Mouse (Mus musculus) midbrain, embryonic 14.5 days (tissue): Measurements from ENCODE around the gene Cdkal1. TPM values are rescaled to one million over a fixed set of nuclear protein-coding genes. Genes with fewer than 3 reads are reported as not detected.

Experiments used
- ATAC-seq: fragments of 200-750 bp; cut with Nextera tagmentation; 2 replicates; pipeline ENCODE4 v1.8.0; 2017; ENCODE audit warnings: moderate number of reproducible peaks, moderate library complexity; ENCODE audit not compliant: low FRiP score, low TSS enrichment
- DNase-seq: peaks from one replicate; pipeline ENCODE4 v3.0.0-alpha.2; 2015
- H3K27ac ChIP-seq: fragments of 300-500 bp; sonication (generic); replicated peaks from 2 replicates; pipeline ENCODE4 v1.5.1; 2014; ENCODE audit warnings: mild to moderate bottlenecking, low read depth, low read length, moderate library complexity
- H3K27me3 ChIP-seq: fragments of 300-500 bp; sonication (generic); 2 replicates; pipeline ENCODE4 v1.6.1; 2014; ENCODE audit warnings: low read length, control low read depth, mixed read lengths; ENCODE audit not compliant: control insufficient read depth, insufficient read depth
- H3K36me3 ChIP-seq: fragments of 300-500 bp; sonication (generic); 2 replicates; pipeline ENCODE4 v1.6.1; 2014; ENCODE audit warnings: low read length, control low read depth; ENCODE audit not compliant: control insufficient read depth, insufficient read depth
- H3K4me1 ChIP-seq: fragments of 300-500 bp; sonication (generic); 2 replicates; pipeline ENCODE4 v1.6.1; 2014; ENCODE audit warnings: mild to moderate bottlenecking, antibody characterized with exemption, low read length, control low read depth; ENCODE audit not compliant: control insufficient read depth, insufficient read depth
- H3K4me2 ChIP-seq: fragments of 300-500 bp; sonication (generic); 2 replicates; pipeline ENCODE4 v1.6.1; 2014; ENCODE audit warnings: mild to moderate bottlenecking, low read length, moderate library complexity
- H3K4me3 ChIP-seq: fragments of 300-500 bp; sonication (generic); replicated peaks from 2 replicates; pipeline ENCODE4 v1.5.1; 2014; ENCODE audit warnings: low read depth, low read length
- H3K9ac ChIP-seq: fragments of 300-500 bp; sonication (generic); replicated peaks from 2 replicates; pipeline ENCODE4 v1.6.1; 2014; ENCODE audit warnings: mild to moderate bottlenecking, low read length, moderate library complexity
- H3K9me3 ChIP-seq: fragments of 300-500 bp; sonication (generic); 2 replicates; pipeline ENCODE4 v1.6.1; 2016; ENCODE audit warnings: low read length, control low read depth, mixed read lengths; ENCODE audit not compliant: control insufficient read depth
- WGBS: fragments of 180-500 bp; shearing (Covaris S2); extraction: QIAGEN DNeasy Blood & Tissue Kit; methylation state at CpG from one replicate; pipeline ENCODE4 v1.1.7; 2014; 5-methylcytosine and 5-hydroxymethylcytosine counted together
- polyA plus RNA-seq: library from polyadenylated mRNA; unstranded; fragments of >200 nt; fragmentation: Nextera tagmentation; extraction: Ambion mirVana; gene quantifications from 2 replicates; pipeline ENCODE4 v1.2.1, GENCODE M21; 2014

Cdkal1 gene
- polyA plus RNA-seq, 1 experiment from 2014 or later = 23.5 TPM

DNA sequence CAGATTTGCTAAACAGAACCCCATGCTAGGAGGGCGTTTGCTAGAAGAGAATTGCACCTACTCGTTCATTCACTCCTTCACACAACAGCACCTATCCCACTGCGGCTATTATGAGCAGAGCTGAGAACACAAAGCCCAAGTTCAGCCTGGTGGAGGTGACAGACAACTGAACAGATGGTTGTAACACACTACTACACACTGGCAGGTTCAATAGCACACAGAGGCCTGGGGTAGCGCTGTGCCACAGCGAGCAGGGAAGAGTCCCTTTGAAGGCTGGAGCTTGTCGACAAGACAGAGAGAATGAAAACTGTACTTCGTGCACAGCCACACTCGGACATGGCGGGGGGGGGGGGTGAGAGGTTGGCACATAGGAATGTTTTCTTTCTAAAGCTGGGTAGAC is 31.6 kb downstream of the Cdkal1 start:
- H3K9me3 ChIP-seq = no peaks in the 10 kb centered on the region
- H3K4me2 ChIP-seq = no peak overlapping the region
- peak; percentile 73 for DNase-seq
- no peak overlapping the region for H3K4me3 ChIP-seq
- peaks cover 13% of the 10 kb centered on the region for H3K4me1 ChIP-seq
- no peaks in the 10 kb centered on the region for H3K36me3 ChIP-seq
- WGBS = 46% methylated on average over 9 of the region's 9 CpGs
- H3K27me3 ChIP-seq = no peaks in the 10 kb centered on the region
- H3K9ac ChIP-seq = no peak overlapping the region
- ATAC-seq = peak; percentile 86
- peak overlapping the region; percentile 56 for H3K27ac ChIP-seq

DNA sequence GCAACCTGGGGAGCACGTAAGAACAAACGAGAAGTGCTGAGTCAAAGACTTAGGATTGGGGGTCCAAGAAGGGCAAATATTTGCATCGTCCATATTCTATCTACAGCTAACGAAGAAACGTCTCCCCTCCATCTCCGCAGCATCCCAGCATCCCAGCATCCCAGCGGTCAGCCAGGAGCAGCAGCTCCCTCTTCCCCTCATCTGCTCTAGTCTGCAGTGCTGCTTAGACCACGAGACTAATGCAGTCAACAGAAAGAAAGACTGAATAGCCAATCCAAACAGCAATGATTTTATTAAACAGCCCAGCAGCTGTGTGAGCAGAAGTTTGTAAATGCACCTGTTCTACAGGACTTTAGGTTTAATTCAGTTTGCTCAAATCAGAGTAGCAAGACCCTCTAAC is 32.0 kb downstream of the Cdkal1 start:
- no peak for ATAC-seq
- DNase-seq = no peak
- Histone ChIP-seq H3K27me3 (no peaks in the 10 kb centered on the region), H3K4me3 (no peak overlapping the region), H3K9me3 (no peaks in the 10 kb centered on the region), H3K27ac (peak overlapping the region; percentile 56; the same call in 1 of the 2 replicates), H3K4me2 (no peak overlapping the region), H3K9ac (no peak overlapping the region), H3K36me3 (no peaks in the 10 kb centered on the region), H3K4me1 (peaks cover 13% of the 10 kb centered on the region)
- 76% methylated on average over 8 of the region's 8 CpGs for WGBS

DNA sequence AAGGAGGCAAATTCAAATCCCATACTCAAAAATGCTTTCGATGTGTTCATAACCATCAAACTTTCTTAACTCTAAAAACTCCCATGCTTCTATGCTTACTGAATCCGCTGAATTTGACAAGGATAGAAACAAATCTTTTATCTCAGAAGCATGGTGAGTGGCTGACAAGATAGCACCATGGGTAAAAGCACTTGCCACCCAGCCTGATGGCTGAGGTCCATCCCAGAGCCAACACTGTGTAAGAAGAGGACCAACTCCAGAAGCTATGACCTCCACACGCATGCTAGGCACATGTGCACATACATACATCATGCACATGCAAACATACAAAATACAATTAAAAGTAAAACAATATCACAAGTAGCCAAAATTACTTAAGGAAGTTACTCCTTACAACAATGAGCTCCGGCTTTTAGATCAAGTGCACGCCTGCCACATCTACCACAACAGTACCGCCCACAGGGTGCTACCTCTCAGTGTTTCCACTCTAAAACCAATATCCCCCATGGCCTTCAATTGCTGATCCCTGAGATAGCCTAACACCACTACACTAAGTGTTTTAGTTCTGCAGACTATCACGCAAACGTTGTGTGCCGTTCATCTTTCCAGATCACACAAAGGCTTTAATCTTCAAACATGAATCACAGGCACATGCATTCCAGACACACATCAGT is 35.4 kb downstream of the Cdkal1 start:
- no peak for ATAC-seq
- Histone ChIP-seq H3K4me3 (no peak overlapping the region), H3K27me3 (no peaks in the 10 kb centered on the region), H3K4me2 (no peak overlapping the region), H3K27ac (no peak overlapping the region), H3K36me3 (no peaks in the 10 kb centered on the region), H3K4me1 (peaks cover 4% of the 10 kb centered on the region; the same call in 1 of the 2 replicates), H3K9me3 (no peaks in the 10 kb centered on the region), H3K9ac (no peak overlapping the region)
- no peak for DNase-seq
- 94% methylated on average over 9 of the region's 9 CpGs for WGBS

DNA sequence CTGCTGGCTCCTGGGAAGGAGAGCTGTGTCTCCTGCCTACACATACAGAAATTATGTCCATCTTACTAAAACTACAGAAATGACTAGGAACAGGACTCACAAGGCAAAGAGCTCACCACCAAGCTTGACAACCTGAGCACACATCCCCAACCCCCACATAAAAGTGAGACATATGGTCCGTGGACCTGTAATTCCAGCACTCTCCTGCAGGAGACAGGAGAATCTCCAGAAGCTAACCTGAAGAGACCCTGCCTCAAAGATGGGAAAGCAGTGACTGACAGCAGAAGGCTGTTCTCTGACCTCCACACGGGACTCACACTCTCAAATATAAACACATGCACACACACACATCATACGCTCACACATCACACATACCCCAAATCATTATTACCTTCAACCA is 36.3 kb downstream of the Cdkal1 start:
- no peak overlapping the region for H3K9ac ChIP-seq
- no peaks in the 10 kb centered on the region for H3K36me3 ChIP-seq
- 93% methylated on average over 3 of the region's 3 CpGs for WGBS
- no peaks in the 10 kb centered on the region for H3K9me3 ChIP-seq
- no peak for DNase-seq
- no peak overlapping the region for H3K27ac ChIP-seq
- H3K4me2 ChIP-seq = no peak overlapping the region
- H3K27me3 ChIP-seq = no peaks in the 10 kb centered on the region
- no peak overlapping the region for H3K4me3 ChIP-seq
- no peak for ATAC-seq
- 0 out of 2 replicates have a peak, but pooled peaks cover under 1% of the 10 kb centered on the region for H3K4me1 ChIP-seq

DNA sequence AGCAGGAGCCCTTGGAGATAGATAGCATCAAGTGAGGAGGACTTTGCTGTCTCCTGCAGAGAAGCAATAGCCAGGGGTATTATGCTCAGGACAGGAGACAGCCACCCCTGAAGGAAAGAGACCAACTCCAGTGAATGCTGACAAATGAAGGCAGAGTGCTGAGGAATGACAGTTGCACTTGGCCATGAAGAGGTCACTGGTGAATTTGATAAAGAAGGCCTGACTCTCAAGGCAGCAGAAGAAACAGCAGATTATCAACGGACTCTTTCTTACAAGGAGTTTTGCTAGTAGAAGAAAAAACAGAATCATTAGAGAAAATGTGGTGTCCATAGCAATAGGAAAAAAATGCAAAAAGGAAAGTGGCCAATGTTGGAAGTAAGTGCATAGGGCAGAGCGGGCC is 37.2 kb downstream of the Cdkal1 start:
- Histone ChIP-seq H3K27me3 (no peaks in the 10 kb centered on the region), H3K4me3 (no peak overlapping the region), H3K9ac (no peak overlapping the region), H3K27ac (no peak overlapping the region), H3K9me3 (no peaks in the 10 kb centered on the region), H3K4me1 (no peaks in the 10 kb centered on the region), H3K4me2 (no peak overlapping the region), H3K36me3 (no peaks in the 10 kb centered on the region)
- WGBS = 83% methylated on average over 2 of the region's 2 CpGs
- no peak for ATAC-seq
- DNase-seq = no peak

DNA sequence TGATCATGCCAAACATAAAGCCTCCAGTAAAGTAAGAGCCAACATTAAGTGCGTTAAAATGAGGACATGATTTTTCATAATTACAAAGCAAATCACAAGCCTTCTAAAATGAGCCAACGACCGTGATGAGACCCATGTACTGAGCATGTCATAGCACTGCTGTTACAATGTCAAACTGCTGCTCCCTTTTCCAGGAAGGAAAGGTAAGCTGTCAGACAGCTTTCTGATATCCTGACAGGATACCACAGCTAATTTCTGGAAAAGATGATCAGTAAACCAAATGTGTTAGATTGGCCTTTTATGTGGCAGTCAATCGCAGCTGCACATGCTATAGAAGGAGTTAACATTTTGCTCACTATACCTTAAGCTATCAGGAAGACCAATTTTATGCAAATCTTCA is 44.7 kb downstream of the Cdkal1 start:
- WGBS = 88% methylated on average over 4 of the region's 4 CpGs
- no peak overlapping the region for H3K27ac ChIP-seq
- H3K27me3 ChIP-seq = no peaks in the 10 kb centered on the region
- no peaks in the 10 kb centered on the region for H3K36me3 ChIP-seq
- ATAC-seq (no peak), DNase-seq (no peak)
- H3K4me3 ChIP-seq = no peak overlapping the region
- no peaks in the 10 kb centered on the region for H3K9me3 ChIP-seq
- H3K4me2 ChIP-seq = no peak overlapping the region
- H3K4me1 ChIP-seq = 0 out of 2 replicates have a peak, but pooled peaks cover 3% of the 10 kb centered on the region
- no peak overlapping the region for H3K9ac ChIP-seq

DNA sequence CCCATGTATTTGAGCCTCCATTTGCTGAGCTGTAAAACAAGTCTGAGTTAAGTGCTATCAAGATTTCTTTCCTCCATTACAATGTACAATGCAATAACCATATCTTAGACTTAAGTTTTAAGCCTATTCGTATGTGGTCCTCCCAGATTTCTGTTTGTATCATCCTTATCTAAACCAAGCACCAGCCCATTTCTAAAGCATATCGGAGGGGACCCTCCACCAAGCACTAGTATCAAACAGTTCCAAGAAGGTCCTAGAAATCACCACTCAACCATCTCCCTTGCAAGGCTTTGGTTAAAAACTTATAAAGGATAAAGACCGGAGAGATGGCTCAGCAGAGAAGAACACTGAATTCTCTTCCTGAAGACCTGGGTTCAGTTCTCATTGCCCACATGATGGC is 47.1 kb downstream of the Cdkal1 start:
- Histone ChIP-seq H3K27me3 (no peaks in the 10 kb centered on the region), H3K9ac (no peak overlapping the region), H3K4me3 (no peak overlapping the region), H3K4me2 (no peak overlapping the region), H3K27ac (no peak overlapping the region), H3K9me3 (no peaks in the 10 kb centered on the region), H3K4me1 (0 out of 2 replicates have a peak, but pooled peaks cover 3% of the 10 kb centered on the region), H3K36me3 (no peaks in the 10 kb centered on the region)
- no peak for ATAC-seq
- 96% methylated on average over 3 of the region's 3 CpGs for WGBS
- DNase-seq = no peak

DNA sequence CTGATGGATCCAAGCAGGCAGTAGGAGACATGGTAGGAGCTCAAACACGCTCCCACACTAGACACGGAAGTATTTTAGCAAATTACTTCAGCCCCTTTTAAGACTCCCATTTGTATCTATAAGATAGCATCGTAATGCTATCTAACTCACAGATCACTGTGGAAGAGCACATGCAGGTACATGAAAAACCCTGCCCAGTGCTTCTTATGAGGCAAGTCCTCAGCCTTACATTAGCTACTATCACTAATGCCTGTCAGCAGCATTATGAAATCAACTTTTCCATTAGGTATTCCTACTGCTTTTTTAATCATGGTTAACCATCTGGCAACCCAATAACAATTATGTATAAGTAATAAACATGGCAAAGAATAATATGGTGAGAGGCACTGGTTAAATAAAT is 47.5 kb downstream of the Cdkal1 start:
- WGBS = 97% methylated on average over 3 of the region's 3 CpGs
- no peak overlapping the region for H3K27ac ChIP-seq
- H3K9ac ChIP-seq = no peak overlapping the region
- H3K27me3 ChIP-seq = no peaks in the 10 kb centered on the region
- no peak overlapping the region for H3K4me3 ChIP-seq
- 0 out of 2 replicates have a peak, but pooled peaks cover 3% of the 10 kb centered on the region for H3K4me1 ChIP-seq
- no peaks in the 10 kb centered on the region for H3K36me3 ChIP-seq
- H3K4me2 ChIP-seq = no peak overlapping the region
- H3K9me3 ChIP-seq = no peaks in the 10 kb centered on the region
- ATAC-seq (no peak), DNase-seq (no peak)

DNA sequence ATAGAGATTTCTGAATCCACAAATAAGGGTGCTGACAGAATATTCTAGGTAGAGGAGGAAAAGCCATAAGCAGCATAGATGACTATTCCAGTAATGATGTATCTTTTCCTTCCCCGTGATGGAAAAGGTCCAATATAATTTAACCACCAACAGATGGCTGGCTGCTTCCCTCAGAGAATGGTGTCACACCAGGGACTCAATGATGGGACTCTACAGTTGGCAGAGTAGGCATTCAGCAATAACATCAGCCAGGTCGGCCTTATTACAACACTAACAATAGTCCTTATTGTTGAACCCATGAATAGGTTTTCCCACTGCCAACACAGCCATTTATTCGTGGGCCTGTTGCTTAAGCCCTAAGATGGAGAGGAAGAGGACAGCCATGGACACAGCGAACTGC is 48.6 kb downstream of the Cdkal1 start:
- Histone ChIP-seq H3K27ac (no peak overlapping the region), H3K4me2 (no peak overlapping the region), H3K9me3 (no peaks in the 10 kb centered on the region), H3K4me1 (0 out of 2 replicates have a peak, but pooled peaks cover 3% of the 10 kb centered on the region), H3K4me3 (no peak overlapping the region), H3K27me3 (no peaks in the 10 kb centered on the region), H3K36me3 (no peaks in the 10 kb centered on the region), H3K9ac (no peak overlapping the region)
- ATAC-seq (no peak), DNase-seq (no peak)
- 54% methylated on average over 4 of the region's 4 CpGs for WGBS
